Mouse (Mus musculus) forebrain, embryonic 11.5 days (tissue): Measurements from ENCODE around the gene Olfr374. TPM values are rescaled to one million over a fixed set of nuclear protein-coding genes. Genes with fewer than 3 reads are reported as not detected.

Experiments used
- ATAC-seq: fragments of 200-750 bp; cut with Nextera tagmentation; replicated peaks from 2 replicates; pipeline ENCODE4 v1.8.0; 2017; ENCODE audit warnings: moderate TSS enrichment; ENCODE audit not compliant: low FRiP score
- DNase-seq: peaks from one replicate; pipeline ENCODE4 v3.0.0-alpha.2; 2017; ENCODE audit warnings: low spot score
- H3K27ac ChIP-seq: fragments of 300-500 bp; sonication (generic); 2 replicates; pipeline ENCODE4 v1.5.1; 2014; ENCODE audit warnings: low read depth, low read length
- H3K27me3 ChIP-seq: fragments of 300-500 bp; sonication (generic); 2 replicates; pipeline ENCODE4 v1.6.1; 2014; ENCODE audit warnings: mild to moderate bottlenecking, low read length, mixed read lengths; ENCODE audit not compliant: control insufficient read depth, insufficient read depth
- H3K36me3 ChIP-seq: fragments of 300-500 bp; sonication (generic); 2 replicates; pipeline ENCODE4 v1.6.1; 2014; ENCODE audit warnings: mild to moderate bottlenecking, low read length, moderate library complexity, mixed read lengths; ENCODE audit not compliant: control insufficient read depth, insufficient read depth
- H3K4me1 ChIP-seq: fragments of 300-500 bp; sonication (generic); replicated peaks from 2 replicates; pipeline ENCODE4 v1.6.1; 2014; ENCODE audit warnings: low read length, mixed read lengths; ENCODE audit not compliant: control insufficient read depth, insufficient read depth
- H3K4me2 ChIP-seq: fragments of 300-500 bp; sonication (generic); 2 replicates; pipeline ENCODE4 v1.6.1; 2014; ENCODE audit warnings: low read depth, mild to moderate bottlenecking, low read length, moderate library complexity, mixed read lengths; ENCODE audit not compliant: severe bottlenecking
- H3K4me3 ChIP-seq: fragments of 300-500 bp; sonication (generic); 2 replicates; pipeline ENCODE4 v1.5.1; 2014; ENCODE audit warnings: low read depth, low read length
- H3K9ac ChIP-seq: fragments of 300-500 bp; sonication (generic); 2 replicates; pipeline ENCODE4 v1.6.1; 2014; ENCODE audit warnings: low read length
- H3K9me3 ChIP-seq: fragments of 300-500 bp; sonication (generic); 2 replicates; pipeline ENCODE4 v1.6.1; 2016; ENCODE audit warnings: low read length, mixed read lengths; ENCODE audit not compliant: control insufficient read depth
- WGBS: fragments of 180-500 bp; shearing (Covaris S2); extraction: QIAGEN DNeasy Blood & Tissue Kit; methylation state at CpG from one replicate; pipeline ENCODE4 v1.1.7; 2014; 5-methylcytosine and 5-hydroxymethylcytosine counted together
- polyA plus RNA-seq: library from polyadenylated mRNA; unstranded; fragments of >200 nt; fragmentation: Nextera tagmentation; extraction: Ambion mirVana; gene quantifications from 2 replicates; pipeline ENCODE4 v1.2.1, GENCODE M21; 2014

The Olfr374 gene
- polyA plus RNA-seq, 1 experiment from 2014 or later, result not detected

GRCm38 (mm10) chr8:72143256-72143824 is 36.5 kb downstream of the Olfr374 start:
- Histone ChIP-seq H3K36me3 (peaks cover 20% of the 10 kb centered on the region; the same call in 1 of the 2 replicates), H3K4me1 (no peaks in the 10 kb centered on the region), H3K27ac (no peak overlapping the region), H3K9me3 (no peaks in the 10 kb centered on the region), H3K9ac (no peak overlapping the region), H3K4me2 (no peak overlapping the region), H3K4me3 (no peak overlapping the region), H3K27me3 (no peaks in the 10 kb centered on the region)
- no peak for ATAC-seq
- no peak for DNase-seq
- WGBS, result 91% methylated on average over 13 of the region's 13 CpGs

GRCm38 (mm10) chr8:72144345-72144975 is 37.6 kb downstream of the Olfr374 start:
- WGBS, result 88% methylated on average over 5 of the region's 5 CpGs
- H3K36me3 ChIP-seq, result peaks cover 15% of the 10 kb centered on the region; the same call in 1 of the 2 replicates
- no peak for ATAC-seq

GRCm38 (mm10) chr8:72145511-72145910 is 38.7 kb downstream of the Olfr374 start:
- DNase-seq (peak; percentile 13), ATAC-seq (no peak)
- H3K9ac ChIP-seq, result no peak overlapping the region
- H3K27ac ChIP-seq, result no peak overlapping the region
- no peaks in the 10 kb centered on the region for H3K9me3 ChIP-seq
- no peak overlapping the region for H3K4me3 ChIP-seq
- peaks cover 15% of the 10 kb centered on the region; the same call in 1 of the 2 replicates for H3K36me3 ChIP-seq
- 92% methylated on average over 3 of the region's 3 CpGs for WGBS
- no peaks in the 10 kb centered on the region for H3K4me1 ChIP-seq
- H3K27me3 ChIP-seq, result no peaks in the 10 kb centered on the region
- H3K4me2 ChIP-seq, result no peak overlapping the region

More at GRCm38 (mm10) chr8:72144345-72144975, 37.6 kb downstream of the Olfr374 start:
- H3K27me3 ChIP-seq, result no peaks in the 10 kb centered on the region
- DNase-seq, result peak; percentile 35
- no peak overlapping the region for H3K4me2 ChIP-seq
- H3K4me3 ChIP-seq, result no peak overlapping the region
- H3K9ac ChIP-seq, result no peak overlapping the region
- no peaks in the 10 kb centered on the region for H3K9me3 ChIP-seq
- no peak overlapping the region for H3K27ac ChIP-seq
- H3K4me1 ChIP-seq, result no peaks in the 10 kb centered on the region

- DNase-seq (no peak), ATAC-seq (no peak)
- H3K9ac ChIP-seq, result no peak overlapping the region
- peaks cover 15% of the 10 kb centered on the region; the same call in 1 of the 2 replicates for H3K36me3 ChIP-seq
- no peak overlapping the region for H3K4me2 ChIP-seq
- H3K27me3 ChIP-seq, result no peaks in the 10 kb centered on the region
- no peaks in the 10 kb centered on the region for H3K4me1 ChIP-seq
- H3K27ac ChIP-seq, result no peak overlapping the region
- H3K9me3 ChIP-seq, result no peaks in the 10 kb centered on the region
- H3K4me3 ChIP-seq, result no peak overlapping the region
- 92% methylated on average over 1 of the region's 1 CpGs for WGBS
These were observed 39.2 kb downstream of the Olfr374 start for GRCm38 (mm10) chr8:72146056-72146455.

GRCm38 (mm10) chr8:72146556-72146955 is 39.7 kb downstream of the Olfr374 start:
- peaks cover 15% of the 10 kb centered on the region; the same call in 1 of the 2 replicates for H3K36me3 ChIP-seq
- no peak overlapping the region for H3K27ac ChIP-seq
- H3K4me3 ChIP-seq, result no peak overlapping the region
- no peaks in the 10 kb centered on the region for H3K9me3 ChIP-seq
- WGBS, result 93% methylated on average over 3 of the region's 3 CpGs
- no peaks in the 10 kb centered on the region for H3K27me3 ChIP-seq
- DNase-seq (no peak), ATAC-seq (no peak)
- H3K4me2 ChIP-seq, result no peak overlapping the region
- no peak overlapping the region for H3K9ac ChIP-seq
- no peaks in the 10 kb centered on the region for H3K4me1 ChIP-seq

- WGBS, result 89% methylated on average over 2 of the region's 2 CpGs
- ATAC-seq, result no peak
- H3K27ac ChIP-seq, result no peak overlapping the region
- no peaks in the 10 kb centered on the region for H3K27me3 ChIP-seq
- H3K36me3 ChIP-seq, result peaks cover 15% of the 10 kb centered on the region; the same call in 1 of the 2 replicates
- H3K9me3 ChIP-seq, result no peaks in the 10 kb centered on the region
- no peak overlapping the region for H3K4me3 ChIP-seq
- no peak for DNase-seq
- H3K9ac ChIP-seq, result no peak overlapping the region
- H3K4me1 ChIP-seq, result no peaks in the 10 kb centered on the region
- no peak overlapping the region for H3K4me2 ChIP-seq
These were observed 40.4 kb downstream of the Olfr374 start for GRCm38 (mm10) chr8:72147266-72147665.

- H3K36me3 ChIP-seq, result peaks cover 15% of the 10 kb centered on the region; the same call in 1 of the 2 replicates
- no peak overlapping the region for H3K4me2 ChIP-seq
- ATAC-seq, result no peak
- no peak for DNase-seq
- H3K27me3 ChIP-seq, result no peaks in the 10 kb centered on the region
- 90% methylated on average over 1 of the region's 1 CpGs for WGBS
- no peak overlapping the region for H3K9ac ChIP-seq
- H3K4me1 ChIP-seq, result no peaks in the 10 kb centered on the region
- H3K4me3 ChIP-seq, result no peak overlapping the region
- no peaks in the 10 kb centered on the region for H3K9me3 ChIP-seq
- H3K27ac ChIP-seq, result no peak overlapping the region
These were observed 42.2 kb downstream of the Olfr374 start for GRCm38 (mm10) chr8:72149056-72149455.

- no peaks in the 10 kb centered on the region for H3K9me3 ChIP-seq
- no peak overlapping the region for H3K27ac ChIP-seq
- DNase-seq (no peak), ATAC-seq (no peak)
- H3K4me2 ChIP-seq, result no peak overlapping the region
- H3K36me3 ChIP-seq, result peaks cover 4% of the 10 kb centered on the region; the same call in 1 of the 2 replicates
- no peak overlapping the region for H3K4me3 ChIP-seq
- H3K4me1 ChIP-seq, result no peaks in the 10 kb centered on the region
- no peaks in the 10 kb centered on the region for H3K27me3 ChIP-seq
- H3K9ac ChIP-seq, result no peak overlapping the region
- WGBS, result 89% methylated on average over 3 of the region's 3 CpGs
These were observed 44.7 kb downstream of the Olfr374 start for GRCm38 (mm10) chr8:72151418-72152078.
